Mouse (Mus musculus): ENCODE measurements at regions not wholly inside any gene's neighbourhood (a gene's known extent, or its start where the extent isn't known, plus 50 kb on each side); places are given as distances from the start of the nearest gene placed in this dataset.

DNA sequence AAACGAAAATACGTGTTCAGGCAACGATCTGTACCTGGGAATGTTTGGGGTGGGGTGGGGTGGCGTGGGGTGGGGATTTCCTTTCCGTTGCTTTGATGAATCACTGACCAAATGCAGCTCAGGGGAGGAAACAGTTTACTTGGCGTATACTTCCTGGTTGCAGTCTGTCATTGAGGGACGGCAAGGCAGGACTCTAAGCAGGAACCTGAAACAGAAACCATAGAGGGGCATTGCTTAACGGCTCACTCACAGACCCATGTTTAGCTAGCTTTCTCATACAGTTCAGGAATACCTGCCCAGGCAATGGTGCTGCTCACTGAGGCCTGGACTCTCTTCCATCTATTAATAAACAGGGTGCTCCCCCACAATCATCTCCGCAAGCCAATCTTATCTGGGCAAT is 55.1 kb upstream of the Smox start:
- no peak for DNase-seq

DNA sequence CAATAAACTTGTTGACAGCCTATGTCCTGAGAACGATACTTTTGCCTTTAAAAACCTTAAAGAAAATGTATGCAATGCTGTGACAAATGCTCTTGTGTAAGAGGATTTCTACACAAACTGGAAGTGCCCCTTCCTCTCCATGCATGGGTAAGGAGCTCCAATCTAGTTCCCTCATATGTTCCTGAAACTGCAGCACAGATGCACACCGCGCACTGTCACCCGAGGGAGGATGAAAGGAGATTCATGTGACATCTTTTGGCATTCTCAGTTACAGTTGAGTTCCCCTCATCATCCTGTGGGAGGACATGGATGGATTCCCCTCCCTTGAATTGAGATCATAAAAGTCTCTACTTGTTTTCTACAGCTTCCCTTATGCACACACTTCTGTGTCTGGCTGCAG is 60.8 kb upstream of the Smox start:
- DNase-seq = no peak

DNA sequence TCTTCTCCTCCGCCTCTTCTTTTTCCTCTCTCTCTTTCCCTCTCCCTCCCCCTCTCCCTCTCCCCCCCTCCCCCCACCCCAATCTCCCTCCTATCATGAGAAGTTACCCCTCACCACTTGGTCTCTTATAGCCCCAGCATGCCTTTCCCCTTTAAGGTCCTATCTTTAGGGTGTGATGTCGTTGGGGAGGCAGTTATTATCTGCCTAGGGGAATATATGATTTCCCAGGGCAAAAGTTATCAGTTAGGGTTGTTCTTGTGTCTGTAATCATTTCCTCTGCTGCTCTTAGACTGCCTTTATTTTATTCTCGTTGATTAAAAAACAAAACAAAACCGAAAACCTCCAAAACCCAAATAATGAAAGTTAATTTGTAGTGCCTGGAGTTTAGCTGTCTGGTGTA is 63.2 kb upstream of the Smox start:
- DNase-seq = no peak

DNA sequence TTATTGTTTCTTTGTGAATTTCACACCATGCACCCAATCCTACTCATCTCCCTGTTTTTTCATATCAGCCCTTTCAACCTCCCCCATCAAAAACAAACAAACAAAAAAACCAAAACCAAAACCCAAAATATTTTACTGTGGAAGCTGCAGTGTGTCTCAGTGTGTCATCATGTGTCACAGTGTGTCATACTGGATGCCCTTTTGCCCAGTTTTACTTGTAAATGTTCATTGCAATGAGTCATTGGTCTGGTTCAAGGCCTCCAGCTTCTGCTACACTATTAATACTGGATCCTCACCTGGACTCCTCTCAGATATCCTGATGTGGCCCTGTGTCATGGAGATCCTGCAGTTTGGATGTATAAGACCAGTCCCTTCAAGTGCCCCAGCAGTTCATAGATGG is 64.4 kb upstream of the Smox start:
- DNase-seq = no peak

DNA sequence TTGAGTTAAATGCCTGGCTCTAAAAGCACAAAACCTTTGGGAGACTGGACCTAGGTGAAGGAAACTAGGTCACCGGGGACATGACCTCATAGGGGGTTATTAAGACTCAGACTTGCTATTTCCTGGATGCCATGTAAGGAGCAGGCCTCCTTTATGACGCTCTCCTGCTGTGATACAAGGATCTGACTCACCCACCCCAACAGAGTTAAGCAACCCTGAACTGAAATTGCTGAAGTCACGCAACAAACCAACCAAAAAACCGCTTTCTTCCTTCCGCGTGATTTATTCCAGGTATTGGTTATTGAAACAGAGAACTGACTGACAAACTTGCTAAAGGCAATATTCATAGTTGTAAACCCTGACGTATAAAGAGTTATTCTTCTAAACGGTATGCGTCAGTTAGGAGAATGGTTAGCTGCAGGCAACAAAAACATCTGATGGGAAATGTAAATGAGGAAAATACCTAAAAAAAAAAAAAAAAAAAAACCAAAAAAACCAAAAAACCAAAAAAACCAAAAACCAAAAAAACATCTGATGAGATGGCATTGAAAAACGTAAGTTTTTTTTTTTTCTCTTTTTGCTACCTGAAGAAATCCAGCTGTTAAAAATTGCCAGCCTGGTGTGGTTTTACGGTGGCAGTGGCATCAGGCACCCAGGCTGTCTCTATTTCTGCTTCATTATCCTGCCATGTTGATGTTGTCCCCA is 67.5 kb upstream of the Smox start:
- DNase-seq = peak; percentile 4

DNA sequence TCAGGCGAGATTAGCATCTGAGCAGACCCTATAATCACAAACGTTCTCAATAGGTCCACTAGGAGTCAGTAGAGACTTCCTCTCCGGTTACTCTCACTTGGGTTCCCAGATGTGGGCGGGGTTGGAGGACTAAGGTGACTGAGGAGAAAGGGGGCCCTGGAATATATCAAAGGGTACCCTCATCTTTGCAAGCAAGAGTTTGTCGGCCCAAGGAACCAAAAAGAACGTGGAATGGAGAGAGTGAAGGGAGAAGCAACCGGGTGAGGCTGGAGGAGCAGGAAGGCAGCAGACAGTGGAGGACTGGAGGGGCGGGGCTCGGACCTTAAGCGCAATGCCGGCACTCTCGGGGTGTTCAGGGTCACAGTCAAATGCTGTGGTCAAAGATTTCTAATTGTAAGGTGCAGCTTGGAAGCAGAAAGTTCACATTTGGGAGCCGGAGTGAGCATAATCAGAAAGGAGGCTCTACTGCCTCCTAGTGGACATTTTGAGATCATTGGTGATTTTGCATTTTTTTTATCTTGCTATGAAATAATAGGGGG is 68.3 kb upstream of the Smox start:
- DNase-seq = peak; percentile 71

DNA sequence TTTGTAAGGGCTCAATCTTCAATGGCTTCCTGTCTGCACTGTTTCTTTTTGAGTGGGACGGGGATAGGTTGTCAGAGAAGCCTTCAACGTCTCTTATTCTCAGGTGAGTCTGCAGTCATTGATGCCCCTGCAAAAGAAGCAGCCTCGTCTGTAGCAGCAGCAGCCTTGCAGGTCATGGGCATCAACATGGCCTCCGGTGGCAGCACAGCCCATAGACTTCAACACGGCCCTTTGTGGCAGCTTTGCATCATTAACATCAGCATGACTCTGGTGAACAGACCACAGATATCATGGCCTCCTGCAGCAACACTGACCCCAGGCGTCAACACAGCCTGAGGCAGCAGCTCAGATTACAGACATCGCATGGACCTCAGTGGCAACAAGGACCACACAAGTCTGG is 65.4 kb upstream of the Rnf24 start:
- DNase-seq = no peak

DNA sequence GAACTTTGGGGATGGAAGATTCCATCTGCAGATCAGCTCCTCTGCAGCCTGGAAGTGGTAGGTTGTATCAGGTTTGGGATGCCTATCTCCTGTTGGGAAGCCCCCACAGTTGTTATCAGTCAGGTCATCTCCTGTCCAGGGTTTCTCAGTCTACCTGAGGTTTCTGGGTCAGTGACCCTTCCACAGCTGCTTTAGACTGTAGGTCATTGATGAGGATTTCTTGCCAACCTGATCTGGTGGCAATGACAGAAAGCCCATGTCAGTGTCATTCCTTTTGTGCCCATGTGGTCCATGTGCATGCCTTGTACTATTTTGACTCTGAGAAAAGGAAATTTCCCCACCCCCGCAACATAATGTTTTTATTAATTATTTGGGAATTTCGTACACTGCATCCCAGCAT is 64.8 kb upstream of the Rnf24 start:
- no peak for DNase-seq

DNA sequence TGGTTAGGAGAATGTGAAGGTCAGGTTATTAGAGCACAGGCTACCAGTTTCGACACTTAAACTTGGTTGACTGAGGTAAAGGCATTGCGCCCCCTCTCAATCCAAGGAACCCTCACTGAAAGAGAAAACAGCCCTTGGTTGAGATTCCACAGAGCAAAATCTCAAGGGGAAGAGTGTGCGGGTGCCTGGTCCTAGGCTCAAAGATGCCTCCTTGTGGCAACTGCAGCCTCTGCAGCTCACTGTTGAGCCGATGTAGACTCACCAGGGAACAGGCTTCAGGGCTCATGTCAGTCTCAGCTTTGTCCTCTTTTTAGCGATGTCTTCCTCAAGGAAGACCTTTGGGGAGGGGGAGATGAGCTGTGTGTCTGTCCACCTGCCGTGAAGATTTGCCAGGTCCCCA is 63.8 kb upstream of the Rnf24 start:
- DNase-seq = peak; percentile 42

DNA sequence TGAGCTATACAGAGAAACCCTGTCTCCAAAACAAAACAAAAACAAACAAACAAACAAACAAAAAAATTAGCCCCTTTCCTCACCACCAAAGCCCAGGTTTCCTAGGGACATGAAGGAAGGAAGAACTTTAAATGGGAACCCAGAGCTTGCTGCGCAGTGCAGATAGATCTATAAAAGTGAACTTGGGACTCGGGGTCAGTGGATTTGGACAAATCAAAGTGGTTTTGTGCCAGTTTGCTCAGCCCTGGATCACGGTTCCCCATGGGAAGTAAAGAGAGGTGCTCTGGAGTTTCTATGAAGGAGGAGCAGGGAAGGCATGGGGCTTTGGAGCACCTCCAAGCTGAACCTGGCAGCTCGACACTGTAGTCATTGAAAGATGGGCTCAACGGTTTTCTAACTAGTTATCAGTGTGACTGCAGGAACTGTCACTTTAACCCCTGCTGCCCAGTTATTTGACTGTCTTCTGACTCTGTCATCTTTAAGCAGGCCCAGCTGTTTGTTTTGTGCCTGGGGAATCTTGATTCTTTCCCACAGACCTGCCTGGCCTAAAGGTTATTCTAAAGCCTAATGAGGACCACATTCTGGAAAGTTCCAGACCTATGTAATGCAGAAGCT is 58.3 kb upstream of the Rnf24 start:
- DNase-seq = no peak

DNA sequence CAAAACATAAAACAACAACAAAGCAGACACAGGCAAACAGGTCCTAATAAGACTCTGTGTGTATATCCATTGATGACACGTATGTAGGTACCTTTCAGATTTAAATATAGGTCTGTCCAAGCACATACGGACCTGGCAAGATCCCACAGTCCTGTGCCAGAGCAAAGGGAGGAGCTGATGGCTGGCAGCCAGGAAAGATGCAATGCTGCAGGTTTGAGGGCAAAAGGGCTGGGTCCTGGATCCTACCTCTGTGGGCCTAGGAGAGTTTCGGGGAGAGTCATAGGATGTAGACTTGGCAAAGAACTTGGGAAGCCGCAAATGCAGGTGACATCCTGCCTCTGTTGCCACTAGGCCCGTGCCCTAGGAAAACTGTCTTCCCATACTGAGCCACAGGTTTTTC is 54.6 kb upstream of the Rnf24 start:
- no peak for DNase-seq

DNA sequence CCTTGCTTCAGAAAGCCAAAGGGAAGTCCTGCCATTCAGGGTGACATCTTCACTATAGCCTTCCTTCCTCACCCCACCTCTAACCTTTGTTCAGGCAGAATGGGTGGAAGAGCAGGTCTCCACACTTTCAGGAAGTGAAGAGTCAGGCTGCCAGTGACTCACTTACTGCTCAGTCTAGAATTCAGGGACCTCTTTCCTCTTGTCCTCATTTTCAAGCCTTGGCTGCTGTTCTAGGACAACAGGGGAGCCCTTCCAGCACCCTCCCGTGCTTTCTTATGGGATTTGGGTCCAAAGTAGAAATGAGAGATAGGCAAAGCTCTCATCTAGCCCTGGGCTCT is 51.5 kb upstream of the Rnf24 start:
- no peak for DNase-seq

DNA sequence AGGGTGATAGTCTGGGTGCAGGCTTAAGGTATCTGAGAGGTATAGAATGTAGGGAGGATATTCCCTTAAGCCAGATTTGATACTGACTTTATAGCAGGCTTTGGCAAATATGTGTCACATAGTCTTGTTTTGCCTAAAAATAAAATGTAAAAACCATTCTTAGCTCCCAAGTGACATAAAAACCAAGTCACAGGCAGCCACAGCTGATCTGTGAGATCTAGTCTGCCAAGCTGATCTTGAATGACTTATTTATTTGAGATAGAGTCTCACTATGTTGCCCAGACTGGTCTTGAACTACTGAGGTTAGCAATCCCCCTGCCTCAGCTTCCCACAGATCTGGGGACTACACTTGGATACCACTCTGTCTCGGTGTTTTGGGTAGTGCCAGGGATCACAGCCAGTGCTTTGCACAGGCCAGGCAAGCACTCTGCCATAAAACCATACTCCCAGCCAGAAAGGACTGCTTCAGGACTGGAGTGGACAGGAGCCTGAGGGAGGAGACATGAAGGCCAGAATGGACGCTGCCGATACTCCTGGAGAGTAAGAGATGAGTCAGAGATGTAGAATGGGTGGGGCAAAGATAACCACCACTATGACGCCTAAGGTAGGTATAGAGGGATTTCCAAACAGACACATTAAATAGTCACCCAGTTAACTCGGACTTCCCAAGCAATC is 51.0 kb upstream of the Rnf24 start:
- no peak for DNase-seq

Measured in cerebellum, adult 9-10 months (tissue).